In the genomic region with DNA sequence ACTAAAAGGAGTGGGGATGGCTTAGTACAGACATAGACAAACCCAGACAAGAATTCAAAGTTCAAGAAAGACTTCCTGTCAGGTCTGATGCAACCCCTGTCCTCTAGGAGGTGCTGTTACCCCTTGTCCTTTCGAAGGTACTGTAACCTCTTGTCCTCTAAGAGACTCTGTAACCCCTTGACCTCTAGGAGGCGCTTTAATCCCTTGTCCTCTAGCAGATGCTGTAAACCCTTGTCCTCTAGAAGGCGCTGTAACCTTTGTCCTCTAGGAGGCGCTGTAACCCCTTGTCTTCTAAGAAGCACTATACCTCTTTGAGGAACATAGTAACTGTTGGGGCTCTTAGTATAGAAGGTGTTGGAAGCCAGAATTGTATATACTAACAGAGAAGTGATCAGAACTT, we compare ENCODE assay signal across 8 mouse cellular contexts. TPM values are rescaled to one million over a fixed set of nuclear protein-coding genes. Genes with fewer than 3 reads are reported as not detected.
A peak's percentile ranks its signal among the peaks of the same experiment; 100 is the strongest.
DNase-seq lines count a peak whose midpoint lies in the region; ATAC-seq lines count a peak whose summit lies in the region.

No protein-coding gene starts in this region.

- peak; percentile 45 for ATAC-seq in frontal cortex, adult (ENCODE audit: low TSS enrichment)

- intact Hi-C loops in left cerebral cortex, postnatal 14 days (cut with DNase I) = no loop called here

- no peak for DNase-seq in frontal cortex, postnatal 25 days (ENCODE audit: low spot score in 2 of 2)
- peak; percentile 22 for DNase-seq in spleen, adult 12 weeks (ENCODE audit: low spot score)
- DNase-seq in spleen, adult 18-20 months = no peak
- DNase-seq in embryo, embryonic 10.5 days (ENCODE audit: low spot score) = peak; percentile 86
- DNase-seq in left cerebral cortex, postnatal 14 days (ENCODE audit: low spot score in 2 of 2) = peak; percentile 67 to 77
- peak; percentile 81 for DNase-seq in retina, embryonic 14.5 days (ENCODE audit: low spot score)
- no peak for DNase-seq in MN1 (ENCODE audit: low spot score)

RNA-seq across cellular contexts. Expression of gene Slc44a5, which starts 4.7 kb away (rescaled TPM):
- total RNA-seq in left cerebral cortex, postnatal 14 days (2021) = 10 to 100 TPM; 12.5 to 13.9 TPM

RNA-seq across cellular contexts. Expression of gene Acadm, which starts 24.1 kb away (rescaled TPM):
- 10 to 100 TPM; 33.9 to 34.2 TPM for total RNA-seq in left cerebral cortex, postnatal 14 days (2021)

RNA-seq across cellular contexts. Expression of gene Rabggtb, which starts 55.7 kb away (rescaled TPM):
- 10 to 100 TPM; 65.3 to 66.7 TPM for total RNA-seq in left cerebral cortex, postnatal 14 days (2021)

Comparison
In these comparisons a context has a peak if more than half of its experiments do, and no peak if none do; other contexts are left out.
1. DNase-seq: peak in spleen, adult 12 weeks (single experiment), embryo, embryonic 10.5 days (single experiment), left cerebral cortex, postnatal 14 days (2 of 2) and retina, embryonic 14.5 days (single experiment); none in frontal cortex, postnatal 25 days (0 of 2), spleen, adult 18-20 months (0 of 2) and MN1 (single experiment).